Mouse (Mus musculus) spleen, embryonic (tissue): ENCODE data around the gene Mtmr2.

ENCODE experiments used
- CTCF ChIA-PET: fragments of 350-600 bp; sonication (Branson Sonifier 250); formaldehyde crosslinking; loops from one replicate; lab custom pipeline; 2022; lab: Charles Lee

The Mtmr2 gene

GRCm38 (mm10) chr9:13806854-13807253 lies 58.6 kb downstream of the Mtmr2 start:
- CTCF ChIA-PET, result no interaction called here

DNA sequence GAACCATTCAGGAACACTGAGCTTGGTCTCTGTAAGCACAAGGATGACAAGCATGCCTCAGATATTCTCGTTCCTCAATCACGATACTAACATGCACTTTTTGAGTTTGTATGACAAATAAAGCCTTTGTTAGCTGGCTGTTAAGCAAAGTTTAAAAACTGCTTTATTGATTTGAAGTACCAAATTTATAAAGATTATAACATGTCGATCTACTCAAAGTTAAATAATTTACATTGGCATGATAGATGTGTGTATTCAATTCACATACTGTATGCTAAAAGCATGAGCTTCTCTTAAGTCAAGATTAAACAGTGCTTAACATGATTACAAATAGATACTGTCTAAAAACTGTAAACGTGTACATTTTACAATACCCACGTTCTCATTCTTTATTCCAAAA lies 59.4 kb downstream of the Mtmr2 start:
- CTCF ChIA-PET, result no interaction called here

GRCm38 (mm10) chr9:13809937-13810336 lies 61.7 kb downstream of the Mtmr2 start:
- CTCF ChIA-PET, result interaction anchor here (1.1 kb wide), 1 partner anchor 16 kb away, joined by 4 read pairs; no protein-coding TSS in a partner anchor

GRCm38 (mm10) chr9:13818369-13818768 lies 70.2 kb downstream of the Mtmr2 start:
- CTCF ChIA-PET, result interaction anchor here (0.7 kb wide), 1 partner anchor 11 kb away, joined by 3 read pairs; no protein-coding TSS in a partner anchor

GRCm38 (mm10) chr9:13820774-13821173 lies 72.6 kb downstream of the Mtmr2 start:
- CTCF ChIA-PET, result no interaction called here

GRCm38 (mm10) chr9:13825896-13826295 lies 77.7 kb downstream of the Mtmr2 start:
- CTCF ChIA-PET, result no interaction called here

DNA sequence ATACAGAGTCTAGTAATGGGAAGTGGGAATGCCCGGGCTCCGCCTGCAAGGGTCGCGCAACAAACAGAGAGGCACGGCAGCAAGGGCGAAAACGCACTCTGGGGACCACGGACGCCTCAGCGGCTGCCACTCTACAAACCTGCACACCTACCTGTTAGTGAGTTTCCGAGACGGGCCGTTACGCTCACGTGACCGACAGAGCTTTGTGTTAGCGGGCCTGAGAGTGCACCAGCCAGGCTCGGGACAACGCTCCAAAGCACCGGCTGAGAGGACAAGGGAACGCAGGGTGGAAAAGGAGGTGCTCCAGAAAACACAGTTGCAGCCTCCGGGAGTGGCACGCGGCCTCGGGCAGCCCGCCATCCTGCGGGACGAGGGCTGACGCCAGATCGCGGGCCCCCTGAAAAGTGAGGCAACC lies 78.2 kb downstream of the Mtmr2 start:
- CTCF ChIA-PET, result no interaction called here

- CTCF ChIA-PET, result no interaction called here
These were observed 78.7 kb downstream of the Mtmr2 start, which contains the start of gene Cep57 for GRCm38 (mm10) chr9:13826832-13827405. Cep57 (minus strand) TSS chr9:13827107.

DNA sequence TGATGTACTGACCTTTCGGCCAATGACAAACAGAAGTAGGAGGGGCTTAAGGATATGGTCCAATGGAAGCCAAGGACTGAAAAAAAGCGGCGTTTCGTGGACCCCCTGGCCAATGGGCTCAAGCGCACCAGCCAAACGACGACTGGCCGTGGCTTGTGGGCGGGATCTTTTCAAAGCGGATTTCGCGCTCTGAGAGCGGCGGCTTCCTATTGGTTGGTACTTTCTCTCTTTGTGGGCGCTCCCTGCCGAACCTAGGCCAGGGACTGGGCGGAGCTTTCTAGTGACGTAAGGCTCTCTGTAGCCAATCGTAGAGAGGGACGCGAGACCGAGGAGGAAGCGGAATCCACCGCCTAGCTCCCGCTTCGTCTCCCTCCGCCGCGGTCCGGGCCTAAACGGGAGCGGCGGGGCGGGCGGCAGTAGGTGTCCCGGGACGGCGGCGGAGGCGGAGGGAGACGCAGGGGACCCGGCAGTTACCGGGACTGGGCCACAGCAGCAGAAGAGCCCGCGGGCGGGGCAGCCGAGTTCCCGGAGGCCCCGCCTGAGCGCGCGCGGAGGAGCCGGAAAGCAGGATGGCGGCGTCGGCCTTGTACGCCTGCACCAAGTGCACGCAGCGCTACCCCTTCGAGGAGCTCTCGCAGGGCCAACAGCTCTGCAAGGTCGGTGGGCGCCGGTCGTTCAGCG lies 79.3 kb downstream of the Mtmr2 start, which contains the start of gene Fam76b:
Gene Fam76b, plus strand, starts transcription at position 311 of the 681 bp plus-strand sequence.
- CTCF ChIA-PET, result no interaction called here

- CTCF ChIA-PET, result no interaction called here
These were observed 79.9 kb downstream of the Mtmr2 start for GRCm38 (mm10) chr9:13828087-13828441.

- CTCF ChIA-PET, result no interaction called here
These were observed 87.0 kb downstream of the Mtmr2 start for GRCm38 (mm10) chr9:13835256-13835655.

DNA sequence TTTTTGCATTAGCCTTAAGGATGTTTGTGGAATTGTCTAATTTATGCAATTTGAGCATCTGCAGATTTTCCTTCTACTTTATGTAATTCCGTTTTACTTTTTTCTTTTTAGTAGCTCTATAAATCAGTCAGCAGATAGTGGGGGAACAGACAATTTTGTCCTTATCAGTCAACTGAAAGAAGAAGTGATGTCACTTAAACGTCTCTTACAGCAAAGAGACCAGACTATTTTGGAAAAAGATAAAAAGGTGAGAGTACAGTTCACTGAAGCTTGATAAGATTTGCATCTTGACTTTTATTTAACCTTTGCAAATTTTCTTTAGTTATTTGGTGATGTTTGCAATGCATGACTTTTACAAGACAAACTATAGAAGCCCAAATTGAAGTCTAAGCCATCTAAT lies 88.5 kb downstream of the Mtmr2 start:
- CTCF ChIA-PET, result no interaction called here

- CTCF ChIA-PET, result interaction anchor here (0.6 to 1.1 kb wide), 2 partner anchors 28 to 434 kb away, joined by 3 to 4 read pairs; no protein-coding TSS in a partner anchor
These were observed 99.4 kb downstream of the Mtmr2 start for GRCm38 (mm10) chr9:13847591-13847990.

GRCm38 (mm10) chr9:13848481-13849480 lies 100.6 kb downstream of the Mtmr2 start:
- CTCF ChIA-PET, result interaction anchor here (1.1 kb wide), 1 partner anchor 29 kb away, joined by 4 read pairs; no protein-coding TSS in a partner anchor

GRCm38 (mm10) chr9:13853876-13854275 lies 105.7 kb downstream of the Mtmr2 start:
- CTCF ChIA-PET, result no interaction called here
